Mouse (Mus musculus): ENCODE measurements at regions not wholly inside any gene's neighbourhood (a gene's known extent, or its start where the extent isn't known, plus 50 kb on each side); places are given as distances from the start of the nearest gene placed in this dataset.
A peak's percentile ranks its signal among the peaks of the same experiment; 100 is the strongest.

DNA sequence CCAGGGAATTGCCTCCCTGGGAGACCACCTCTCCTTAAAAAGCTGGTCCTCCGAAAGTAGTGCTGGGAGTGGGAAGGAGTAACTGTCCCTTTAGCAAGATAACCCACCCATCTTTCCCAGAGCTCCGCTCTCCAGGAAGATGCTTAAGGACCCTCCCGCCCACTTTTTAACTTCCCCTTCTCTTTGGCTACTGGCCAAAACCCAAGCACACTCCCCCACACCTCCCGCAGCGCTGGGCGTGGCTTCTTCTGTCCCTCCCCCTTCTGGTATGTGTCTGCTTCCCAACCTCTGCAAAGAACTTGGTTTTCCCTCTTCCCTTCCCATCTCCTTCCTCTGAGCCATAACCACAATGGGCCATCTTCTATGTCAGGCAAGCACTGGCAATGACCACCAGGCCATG, 85.4 kb downstream of the Rpap3 start:
- ATAC-seq (ENCODE audit: insufficient read depth) (no peak), DNase-seq (ENCODE audit: low read depth in 3 of 3, low spot score in 3 of 3) (no peak)
- Histone ChIP-seq H3K9ac (replicated peaks) (no peak overlapping the region), H3K27me3 (ENCODE audit: control insufficient read depth, insufficient read depth, low read length) (no peaks in the 10 kb centered on the region), H3K4me2 (ENCODE audit: low read depth) (no peak overlapping the region), H3K36me3 (replicated peaks; ENCODE audit: control insufficient read depth, insufficient read depth, low read depth) (no peaks in the 10 kb centered on the region), H3K4me3 (ENCODE audit: insufficient read depth in 1 of 2, low read depth in 2 of 2, low read length in 2 of 2) (no peak overlapping the region), H3K27ac (no peak overlapping the region), H3K4me1 (replicated peaks; ENCODE audit: control insufficient read depth in 2 of 2, insufficient read depth in 2 of 2, low read length in 1 of 2) (no peaks in the 10 kb centered on the region), H3K9me3 (ENCODE audit: control insufficient read depth, low read length) (no peaks in the 10 kb centered on the region)
- TF ChIP-seq EP300 (IDR thresholded peaks at IDR 0.05; ENCODE audit: low read depth) (no peak), CTCF (IDR thresholded peaks at IDR 0.05; ENCODE audit: low read depth) (no peak)
- 45% methylated on average over 6 of the region's 6 CpGs for WGBS (ENCODE audit: insufficient replicate concordance)

DNA sequence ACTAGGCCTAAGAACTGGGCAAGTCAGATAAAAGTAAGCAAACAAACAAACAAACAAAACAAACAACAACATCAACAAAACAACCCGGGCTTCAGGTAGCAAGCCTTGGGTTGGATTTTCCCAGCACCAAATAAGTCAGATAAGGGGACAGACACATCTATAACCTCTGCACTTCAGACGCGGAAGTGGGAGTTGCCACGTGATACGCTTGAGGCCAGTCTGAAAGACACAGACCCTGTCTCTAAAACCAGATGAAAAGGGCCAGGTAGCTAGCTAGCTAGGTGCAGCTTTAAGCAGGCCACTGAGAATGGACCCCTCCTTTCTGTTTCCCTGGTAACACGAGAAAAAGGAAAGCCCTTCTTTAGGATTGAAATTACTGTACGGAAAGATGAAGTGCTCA, 85.9 kb downstream of the Rpap3 start:
- Histone ChIP-seq H3K4me2 (ENCODE audit: low read depth) (no peak overlapping the region), H3K27ac (no peak overlapping the region), H3K9me3 (ENCODE audit: control insufficient read depth, low read length) (no peaks in the 10 kb centered on the region), H3K36me3 (replicated peaks; ENCODE audit: control insufficient read depth, insufficient read depth, low read depth) (no peaks in the 10 kb centered on the region), H3K4me1 (replicated peaks; ENCODE audit: control insufficient read depth in 2 of 2, insufficient read depth in 2 of 2, low read length in 1 of 2) (no peaks in the 10 kb centered on the region), H3K9ac (replicated peaks) (no peak overlapping the region), H3K4me3 (ENCODE audit: insufficient read depth in 1 of 2, low read depth in 2 of 2, low read length in 2 of 2) (no peak overlapping the region), H3K27me3 (ENCODE audit: control insufficient read depth, insufficient read depth, low read length) (no peaks in the 10 kb centered on the region)
- no peak for TF ChIP-seq CTCF (IDR thresholded peaks at IDR 0.05; ENCODE audit: low read depth)
- DNase-seq (ENCODE audit: low read depth in 3 of 3, low spot score in 3 of 3) (no peak), ATAC-seq (ENCODE audit: insufficient read depth) (no peak)
- WGBS (ENCODE audit: insufficient replicate concordance): 71% methylated on average over 7 of the region's 7 CpGs

DNA sequence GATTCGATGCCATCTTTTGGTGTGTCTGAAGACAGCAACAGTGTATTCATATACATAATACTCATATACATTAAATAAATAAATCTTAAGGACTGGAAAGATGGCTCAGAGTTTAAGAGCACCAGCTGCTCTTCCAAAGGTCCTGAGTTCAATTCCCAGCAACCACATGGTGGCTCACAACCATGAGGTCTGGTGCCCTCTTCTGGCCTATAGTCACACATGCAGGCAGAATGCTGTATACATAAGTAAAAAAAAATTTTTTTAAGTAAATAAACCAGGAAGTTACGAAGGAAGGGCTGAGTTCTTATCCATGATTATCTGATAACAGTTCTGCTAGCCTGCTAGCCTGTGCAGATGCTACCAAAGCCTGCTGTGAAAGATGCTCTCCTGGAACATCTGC, 93.3 kb downstream of the Rpap3 start:
- Histone ChIP-seq H3K9me3 (ENCODE audit: control insufficient read depth, low read length) (no peaks in the 10 kb centered on the region), H3K9ac (replicated peaks) (no peak overlapping the region), H3K4me2 (ENCODE audit: low read depth) (no peak overlapping the region), H3K36me3 (replicated peaks; ENCODE audit: control insufficient read depth, insufficient read depth, low read depth) (no peaks in the 10 kb centered on the region), H3K27me3 (ENCODE audit: control insufficient read depth, insufficient read depth, low read length) (no peaks in the 10 kb centered on the region), H3K4me1 (replicated peaks; ENCODE audit: control insufficient read depth in 2 of 2, insufficient read depth in 2 of 2, low read length in 1 of 2) (no peaks in the 10 kb centered on the region), H3K27ac (no peak overlapping the region), H3K4me3 (ENCODE audit: insufficient read depth in 1 of 2, low read depth in 2 of 2, low read length in 2 of 2) (no peak overlapping the region)
- TF ChIP-seq EP300 (IDR thresholded peaks at IDR 0.05; ENCODE audit: low read depth) (no peak), CTCF (IDR thresholded peaks at IDR 0.05; ENCODE audit: low read depth) (peak; percentile 42; the same call in 1 of the 2 replicates)
- no peak for DNase-seq (ENCODE audit: low read depth in 3 of 3, low spot score in 3 of 3)
- WGBS (ENCODE audit: insufficient replicate concordance): 48% methylated on average over 2 of the region's 2 CpGs
- ATAC-seq (ENCODE audit: insufficient read depth): no peak

DNA sequence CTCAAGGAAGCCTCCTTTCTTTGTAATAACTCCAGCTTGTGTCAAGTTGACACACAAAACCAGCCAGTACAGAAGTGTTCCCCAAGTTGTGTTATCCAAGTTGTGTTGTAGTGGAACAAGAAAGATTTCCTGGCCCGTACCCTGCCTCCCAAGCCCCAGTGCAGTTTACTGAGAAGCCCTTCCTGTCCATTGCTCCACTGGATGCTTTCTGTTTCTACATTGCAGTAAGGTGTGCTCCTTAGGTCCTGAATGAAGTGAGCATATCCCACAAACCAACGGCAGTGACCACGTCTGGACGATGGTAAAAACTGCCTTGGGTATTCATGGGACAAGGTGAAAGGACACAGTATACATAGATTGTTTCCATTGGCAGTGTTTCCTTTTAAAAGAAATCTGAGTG, 94.9 kb downstream of the Rpap3 start:
- H3K27ac ChIP-seq: no peak overlapping the region
- 72% methylated on average over 4 of the region's 4 CpGs for WGBS (ENCODE audit: insufficient replicate concordance)
- no peaks in the 10 kb centered on the region for H3K9me3 ChIP-seq (ENCODE audit: control insufficient read depth, low read length)
- no peak for ATAC-seq (ENCODE audit: insufficient read depth)
- no peak overlapping the region for H3K4me2 ChIP-seq (ENCODE audit: low read depth)
- TF ChIP-seq CTCF (IDR thresholded peaks at IDR 0.05; ENCODE audit: low read depth) (no peak), EP300 (IDR thresholded peaks at IDR 0.05; ENCODE audit: low read depth) (no peak)
- no peak overlapping the region for H3K9ac ChIP-seq (replicated peaks)
- no peaks in the 10 kb centered on the region for H3K36me3 ChIP-seq (replicated peaks; ENCODE audit: control insufficient read depth, insufficient read depth, low read depth)
- H3K4me3 ChIP-seq (ENCODE audit: insufficient read depth in 1 of 2, low read depth in 2 of 2, low read length in 2 of 2): no peak overlapping the region
- no peaks in the 10 kb centered on the region for H3K27me3 ChIP-seq (ENCODE audit: control insufficient read depth, insufficient read depth, low read length)
- no peaks in the 10 kb centered on the region for H3K4me1 ChIP-seq (replicated peaks; ENCODE audit: control insufficient read depth in 2 of 2, insufficient read depth in 2 of 2, low read length in 1 of 2)
- no peak for DNase-seq (ENCODE audit: low read depth in 3 of 3, low spot score in 3 of 3)

GRCm38 (mm10) chr15:97609496-97609895, 96.1 kb downstream of the Rpap3 start:
- ATAC-seq (ENCODE audit: insufficient read depth) (no peak), DNase-seq (ENCODE audit: low read depth in 3 of 3, low spot score in 3 of 3) (no peak)
- H3K27ac ChIP-seq: no peak overlapping the region
- no peaks in the 10 kb centered on the region for H3K36me3 ChIP-seq (replicated peaks; ENCODE audit: control insufficient read depth, insufficient read depth, low read depth)
- H3K9ac ChIP-seq (replicated peaks): no peak overlapping the region
- TF ChIP-seq EP300 (IDR thresholded peaks at IDR 0.05; ENCODE audit: low read depth) (no peak), CTCF (IDR thresholded peaks at IDR 0.05; ENCODE audit: low read depth) (no peak)
- no peaks in the 10 kb centered on the region for H3K4me1 ChIP-seq (replicated peaks; ENCODE audit: control insufficient read depth in 2 of 2, insufficient read depth in 2 of 2, low read length in 1 of 2)
- H3K27me3 ChIP-seq (ENCODE audit: control insufficient read depth, insufficient read depth, low read length): no peaks in the 10 kb centered on the region
- H3K4me2 ChIP-seq (ENCODE audit: low read depth): no peak overlapping the region
- H3K9me3 ChIP-seq (ENCODE audit: control insufficient read depth, low read length): no peaks in the 10 kb centered on the region
- H3K4me3 ChIP-seq (ENCODE audit: insufficient read depth in 1 of 2, low read depth in 2 of 2, low read length in 2 of 2): no peak overlapping the region
- 55% methylated on average over 7 of the region's 7 CpGs for WGBS (ENCODE audit: insufficient replicate concordance)

GRCm38 (mm10) chr15:97608651-97609050, 97.0 kb downstream of the Rpap3 start:
- 70% methylated on average over 7 of the region's 7 CpGs for WGBS (ENCODE audit: insufficient replicate concordance)
- H3K27ac ChIP-seq: no peak overlapping the region
- TF ChIP-seq CTCF (IDR thresholded peaks at IDR 0.05; ENCODE audit: low read depth) (no peak), EP300 (IDR thresholded peaks at IDR 0.05; ENCODE audit: low read depth) (no peak)

More at GRCm38 (mm10) chr15:97608651-97609050, 97.0 kb downstream of the Rpap3 start:
- no peaks in the 10 kb centered on the region for H3K9me3 ChIP-seq (ENCODE audit: control insufficient read depth, low read length)
- no peaks in the 10 kb centered on the region for H3K27me3 ChIP-seq (ENCODE audit: control insufficient read depth, insufficient read depth, low read length)
- H3K4me3 ChIP-seq (ENCODE audit: insufficient read depth in 1 of 2, low read depth in 2 of 2, low read length in 2 of 2): no peak overlapping the region
- ATAC-seq (ENCODE audit: insufficient read depth): no peak
- DNase-seq (ENCODE audit: low read depth in 3 of 3, low spot score in 3 of 3): no peak
- H3K36me3 ChIP-seq (replicated peaks; ENCODE audit: control insufficient read depth, insufficient read depth, low read depth): no peaks in the 10 kb centered on the region
- no peak overlapping the region for H3K4me2 ChIP-seq (ENCODE audit: low read depth)
- no peak overlapping the region for H3K9ac ChIP-seq (replicated peaks)
- no peaks in the 10 kb centered on the region for H3K4me1 ChIP-seq (replicated peaks; ENCODE audit: control insufficient read depth in 2 of 2, insufficient read depth in 2 of 2, low read length in 1 of 2)

Data from liver, embryonic 14.5 days (tissue).